Mouse (Mus musculus): ENCODE results near the gene Wwox. TPM values are rescaled to one million over a fixed set of nuclear protein-coding genes. Genes with fewer than 3 reads are reported as not detected.
A peak's percentile ranks its signal among the peaks of the same experiment; 100 is the strongest.

Gene Wwox
- polyA plus RNA-seq, 1 experiment from 2014 or later, result 12.9 TPM

DNA sequence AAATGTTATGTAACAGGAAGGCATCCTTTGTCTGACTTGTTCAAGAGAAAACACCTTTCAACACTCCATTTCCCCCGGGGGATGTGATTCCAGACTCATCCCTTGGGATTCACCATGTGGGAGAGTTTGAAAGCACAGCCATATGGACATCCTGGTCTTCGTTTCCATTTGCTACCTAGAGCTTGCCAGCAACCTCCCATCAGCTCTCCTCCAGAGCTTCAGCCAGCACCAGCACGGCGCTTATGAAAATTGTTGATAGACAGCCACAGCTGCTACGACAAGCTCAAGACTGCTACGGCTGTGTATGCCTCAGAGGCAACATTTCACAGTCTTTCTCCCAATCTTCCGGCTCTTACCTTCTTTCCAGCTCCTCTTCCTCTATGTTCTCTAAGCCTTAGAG lies 484.2 kb downstream of the Wwox start:
- no peaks in the 10 kb centered on the region for H3K27me3 ChIP-seq (ENCODE audit: control insufficient read depth, insufficient read depth, low read length)
- 71% methylated on average over 7 of the region's 7 CpGs for WGBS
- no peak overlapping the region for H3K4me2 ChIP-seq (ENCODE audit: low read depth, low read length)
- H3K27ac ChIP-seq (ENCODE audit: low read length), result no peak overlapping the region
- H3K4me3 ChIP-seq (replicated peaks; ENCODE audit: low read length), result no peak overlapping the region
- H3K4me1 ChIP-seq (ENCODE audit: control insufficient read depth, insufficient read depth, low read length), result no peaks in the 10 kb centered on the region
- H3K9ac ChIP-seq (ENCODE audit: low read length), result no peak overlapping the region
- no peak for ATAC-seq (ENCODE audit: insufficient read depth, low FRiP score)
- H3K9me3 ChIP-seq (replicated peaks; ENCODE audit: control insufficient read depth, low read length), result no peaks in the 10 kb centered on the region
- H3K36me3 ChIP-seq (ENCODE audit: control insufficient read depth, insufficient read depth, low read length), result no peaks in the 10 kb centered on the region

DNA sequence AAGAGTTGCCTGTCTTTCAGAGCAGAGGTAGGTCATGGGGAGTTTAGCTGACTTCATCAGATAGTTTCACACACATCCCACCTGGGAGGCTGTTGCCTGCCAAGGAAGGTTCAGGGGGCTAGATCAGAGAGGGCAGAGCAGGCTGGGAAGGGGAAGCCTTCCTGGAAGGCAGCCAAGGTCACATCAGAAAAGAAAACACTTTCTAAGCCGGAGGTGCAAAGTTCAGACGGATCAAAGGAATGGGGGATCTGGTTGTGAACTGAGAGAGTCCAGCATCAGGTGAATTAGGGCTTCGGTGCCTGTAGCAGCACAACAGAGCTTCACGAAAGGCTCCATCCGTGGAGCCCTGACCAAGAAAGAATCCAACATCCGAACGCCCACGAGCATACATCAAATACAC lies 488.0 kb downstream of the Wwox start:
- peak; percentile 36; the same call in 1 of the 2 replicates for ATAC-seq (ENCODE audit: insufficient read depth, low FRiP score)
- H3K4me1 ChIP-seq (ENCODE audit: control insufficient read depth, insufficient read depth, low read length), result peaks cover 5% of the 10 kb centered on the region; the same call in 1 of the 2 replicates

DNA sequence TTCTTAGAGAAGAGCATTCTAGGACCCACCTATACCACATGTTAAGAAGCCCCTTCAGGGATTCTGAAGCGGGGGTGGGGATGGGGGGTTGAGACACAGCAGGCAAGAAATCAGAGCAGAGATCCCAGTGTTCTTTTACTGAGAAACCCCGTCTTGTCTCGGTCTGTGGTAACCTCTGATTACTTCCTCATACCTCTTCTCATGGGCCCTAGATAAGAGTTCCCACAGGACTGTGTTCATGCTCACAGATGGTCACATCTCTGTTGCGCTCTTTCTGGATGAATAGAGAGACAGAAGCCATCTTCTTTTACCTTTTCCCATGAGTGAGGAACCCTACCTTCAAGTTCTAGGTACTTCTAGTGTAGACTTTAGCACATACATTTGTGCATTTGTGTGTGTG lies 488.5 kb downstream of the Wwox start:
- Histone ChIP-seq H3K4me3 (replicated peaks; ENCODE audit: low read length) (no peak overlapping the region), H3K36me3 (ENCODE audit: control insufficient read depth, insufficient read depth, low read length) (no peaks in the 10 kb centered on the region), H3K27ac (ENCODE audit: low read length) (no peak overlapping the region), H3K9ac (ENCODE audit: low read length) (no peak overlapping the region), H3K27me3 (ENCODE audit: control insufficient read depth, insufficient read depth, low read length) (no peaks in the 10 kb centered on the region), H3K4me2 (ENCODE audit: low read depth, low read length) (no peak overlapping the region), H3K4me1 (ENCODE audit: control insufficient read depth, insufficient read depth, low read length) (peaks cover 5% of the 10 kb centered on the region; the same call in 1 of the 2 replicates), H3K9me3 (replicated peaks; ENCODE audit: control insufficient read depth, low read length) (no peaks in the 10 kb centered on the region)
- ATAC-seq (ENCODE audit: insufficient read depth, low FRiP score), result no peak
- WGBS, result 89% methylated on average over 4 of the region's 4 CpGs

More for the DNA sequence above, 488.0 kb downstream of the Wwox start:
- H3K36me3 ChIP-seq (ENCODE audit: control insufficient read depth, insufficient read depth, low read length), result no peaks in the 10 kb centered on the region
- H3K9ac ChIP-seq (ENCODE audit: low read length), result no peak overlapping the region
- no peak overlapping the region for H3K4me2 ChIP-seq (ENCODE audit: low read depth, low read length)
- no peaks in the 10 kb centered on the region for H3K9me3 ChIP-seq (replicated peaks; ENCODE audit: control insufficient read depth, low read length)
- H3K27ac ChIP-seq (ENCODE audit: low read length), result no peak overlapping the region
- H3K27me3 ChIP-seq (ENCODE audit: control insufficient read depth, insufficient read depth, low read length), result no peaks in the 10 kb centered on the region
- no peak overlapping the region for H3K4me3 ChIP-seq (replicated peaks; ENCODE audit: low read length)
- WGBS, result 52% methylated on average over 8 of the region's 8 CpGs

DNA sequence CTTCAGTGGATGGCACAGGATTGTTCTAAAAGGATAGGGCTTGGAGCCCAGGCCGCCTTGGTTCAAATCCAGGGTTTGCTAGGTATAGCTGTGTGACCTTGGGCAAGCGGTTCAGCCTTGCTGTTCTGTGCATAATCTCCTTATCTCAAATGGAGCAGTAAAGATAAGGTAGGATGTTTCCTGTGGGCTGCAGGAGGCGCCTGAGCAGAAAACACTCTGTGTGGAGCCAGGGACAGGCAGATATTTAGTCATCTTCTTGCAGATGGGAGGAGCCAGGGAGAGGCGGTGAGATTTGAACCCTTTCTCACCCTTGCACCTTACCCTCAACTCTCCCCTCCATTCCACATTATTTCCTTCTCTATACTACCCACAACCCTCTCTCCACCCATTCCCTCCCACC lies 490.1 kb downstream of the Wwox start:
- Histone ChIP-seq H3K36me3 (ENCODE audit: control insufficient read depth, insufficient read depth, low read length) (no peaks in the 10 kb centered on the region), H3K4me3 (replicated peaks; ENCODE audit: low read length) (no peak overlapping the region), H3K27me3 (ENCODE audit: control insufficient read depth, insufficient read depth, low read length) (no peaks in the 10 kb centered on the region), H3K4me2 (ENCODE audit: low read depth, low read length) (no peak overlapping the region), H3K27ac (ENCODE audit: low read length) (no peak overlapping the region), H3K9me3 (replicated peaks; ENCODE audit: control insufficient read depth, low read length) (no peaks in the 10 kb centered on the region), H3K4me1 (ENCODE audit: control insufficient read depth, insufficient read depth, low read length) (peaks cover 5% of the 10 kb centered on the region; the same call in 1 of the 2 replicates), H3K9ac (ENCODE audit: low read length) (no peak overlapping the region)
- WGBS, result 84% methylated on average over 4 of the region's 4 CpGs
- ATAC-seq (ENCODE audit: insufficient read depth, low FRiP score), result no peak

DNA sequence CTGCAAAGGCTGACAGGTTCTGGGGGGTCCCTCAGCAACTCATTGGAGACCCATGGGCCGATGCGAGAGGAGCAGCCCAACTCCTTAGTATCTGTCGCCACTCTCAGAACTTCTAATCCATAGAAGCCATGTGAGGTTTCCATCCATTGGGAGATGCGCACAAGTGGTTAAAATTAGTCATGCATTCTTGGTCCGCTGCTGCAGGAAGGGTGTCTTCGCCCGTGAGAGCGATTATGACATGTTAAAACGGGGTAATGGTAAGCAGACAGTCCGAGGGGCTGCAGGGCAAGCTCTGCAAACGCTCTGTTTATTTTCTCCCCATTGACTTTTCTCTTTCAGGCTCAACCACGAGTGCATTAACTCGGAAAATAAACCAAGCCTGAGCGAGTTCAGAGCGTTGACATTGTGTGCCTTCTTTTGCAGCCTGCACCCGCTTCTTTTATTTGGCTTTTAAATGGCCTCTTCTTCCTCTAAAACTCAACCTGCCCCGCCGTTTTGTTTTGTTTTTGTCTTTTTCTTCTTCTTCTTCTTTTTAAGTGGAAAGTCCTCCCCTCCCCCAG lies 492.7 kb downstream of the Wwox start:
- Histone ChIP-seq H3K9ac (ENCODE audit: low read length) (no peak overlapping the region), H3K4me3 (replicated peaks; ENCODE audit: low read length) (no peak overlapping the region), H3K36me3 (ENCODE audit: control insufficient read depth, insufficient read depth, low read length) (no peaks in the 10 kb centered on the region), H3K27ac (ENCODE audit: low read length) (peak overlapping the region; percentile 19), H3K4me2 (ENCODE audit: low read depth, low read length) (peak overlapping the region; percentile 20), H3K9me3 (replicated peaks; ENCODE audit: control insufficient read depth, low read length) (no peaks in the 10 kb centered on the region), H3K27me3 (ENCODE audit: control insufficient read depth, insufficient read depth, low read length) (no peaks in the 10 kb centered on the region), H3K4me1 (ENCODE audit: control insufficient read depth, insufficient read depth, low read length) (peaks cover 5% of the 10 kb centered on the region; the same call in 1 of the 2 replicates)
- WGBS, result 19% methylated on average over 18 of the region's 18 CpGs
- ATAC-seq (ENCODE audit: insufficient read depth, low FRiP score), result peak; percentile 48; the same call in 1 of the 2 replicates

- Histone ChIP-seq H3K27ac (ENCODE audit: low read length) (no peak overlapping the region), H3K36me3 (ENCODE audit: control insufficient read depth, insufficient read depth, low read length) (no peaks in the 10 kb centered on the region), H3K4me3 (replicated peaks; ENCODE audit: low read length) (no peak overlapping the region), H3K9ac (ENCODE audit: low read length) (no peak overlapping the region), H3K9me3 (replicated peaks; ENCODE audit: control insufficient read depth, low read length) (no peaks in the 10 kb centered on the region), H3K4me1 (ENCODE audit: control insufficient read depth, insufficient read depth, low read length) (peaks cover 5% of the 10 kb centered on the region; the same call in 1 of the 2 replicates), H3K4me2 (ENCODE audit: low read depth, low read length) (no peak overlapping the region), H3K27me3 (ENCODE audit: control insufficient read depth, insufficient read depth, low read length) (no peaks in the 10 kb centered on the region)
- no peak for ATAC-seq (ENCODE audit: insufficient read depth, low FRiP score)
- 93% methylated on average over 1 of the region's 1 CpGs for WGBS
These were observed 493.8 kb downstream of the Wwox start for GRCm38 (mm10) chr8:114933248-114933647.

GRCm38 (mm10) chr8:114936887-114937286 lies 497.4 kb downstream of the Wwox start:
- no peaks in the 10 kb centered on the region for H3K9me3 ChIP-seq (replicated peaks; ENCODE audit: control insufficient read depth, low read length)
- H3K27ac ChIP-seq (ENCODE audit: low read length), result no peak overlapping the region
- H3K4me2 ChIP-seq (ENCODE audit: low read depth, low read length), result no peak overlapping the region
- WGBS, result 48% methylated on average over 10 of the region's 10 CpGs
- H3K9ac ChIP-seq (ENCODE audit: low read length), result no peak overlapping the region
- ATAC-seq (ENCODE audit: insufficient read depth, low FRiP score), result no peak
- H3K36me3 ChIP-seq (ENCODE audit: control insufficient read depth, insufficient read depth, low read length), result no peaks in the 10 kb centered on the region
- peaks cover 4% of the 10 kb centered on the region; the same call in 1 of the 2 replicates for H3K4me1 ChIP-seq (ENCODE audit: control insufficient read depth, insufficient read depth, low read length)
- H3K27me3 ChIP-seq (ENCODE audit: control insufficient read depth, insufficient read depth, low read length), result no peaks in the 10 kb centered on the region
- no peak overlapping the region for H3K4me3 ChIP-seq (replicated peaks; ENCODE audit: low read length)

- Histone ChIP-seq H3K9me3 (replicated peaks; ENCODE audit: control insufficient read depth, low read length) (no peaks in the 10 kb centered on the region), H3K36me3 (ENCODE audit: control insufficient read depth, insufficient read depth, low read length) (no peaks in the 10 kb centered on the region), H3K27ac (ENCODE audit: low read length) (no peak overlapping the region), H3K9ac (ENCODE audit: low read length) (no peak overlapping the region), H3K27me3 (ENCODE audit: control insufficient read depth, insufficient read depth, low read length) (no peaks in the 10 kb centered on the region), H3K4me3 (replicated peaks; ENCODE audit: low read length) (no peak overlapping the region), H3K4me2 (ENCODE audit: low read depth, low read length) (no peak overlapping the region), H3K4me1 (ENCODE audit: control insufficient read depth, insufficient read depth, low read length) (no peaks in the 10 kb centered on the region)
- ATAC-seq (ENCODE audit: insufficient read depth, low FRiP score), result no peak
- WGBS, result 85% methylated on average over 8 of the region's 8 CpGs
These were observed 499.9 kb downstream of the Wwox start for GRCm38 (mm10) chr8:114939338-114939737.

- Histone ChIP-seq H3K27me3 (ENCODE audit: control insufficient read depth, insufficient read depth, low read length) (no peaks in the 10 kb centered on the region), H3K36me3 (ENCODE audit: control insufficient read depth, insufficient read depth, low read length) (no peaks in the 10 kb centered on the region), H3K9me3 (replicated peaks; ENCODE audit: control insufficient read depth, low read length) (no peaks in the 10 kb centered on the region), H3K4me2 (ENCODE audit: low read depth, low read length) (no peak overlapping the region), H3K9ac (ENCODE audit: low read length) (no peak overlapping the region), H3K27ac (ENCODE audit: low read length) (no peak overlapping the region), H3K4me1 (ENCODE audit: control insufficient read depth, insufficient read depth, low read length) (no peaks in the 10 kb centered on the region), H3K4me3 (replicated peaks; ENCODE audit: low read length) (no peak overlapping the region)
- WGBS, result 89% methylated on average over 5 of the region's 5 CpGs
- no peak for ATAC-seq (ENCODE audit: insufficient read depth, low FRiP score)
These were observed 501.6 kb downstream of the Wwox start for GRCm38 (mm10) chr8:114941096-114941495.

Data from stomach, embryonic 16.5 days (tissue).